Mouse (Mus musculus) adipocyte (in vitro differentiated cells): ENCODE data around the gene 2210011C24Rik.
A peak's percentile ranks its signal among the peaks of the same experiment; 100 is the strongest.
"Not testable (repeated sequence)": the region's sequence is repeated elsewhere in the genome, so short reads cannot be mapped to it uniquely, and the experiment has no call there.

Experiments
- DNase-seq: peaks from one replicate; pipeline ENCODE4 v3.0.0-alpha.2; 2016; ENCODE audit warnings: low spot score

Gene 2210011C24Rik

GRCm38 (mm10) chr8:83994030-83994429, 17.9 kb downstream of the 2210011C24Rik start:
- no peak for DNase-seq

DNA sequence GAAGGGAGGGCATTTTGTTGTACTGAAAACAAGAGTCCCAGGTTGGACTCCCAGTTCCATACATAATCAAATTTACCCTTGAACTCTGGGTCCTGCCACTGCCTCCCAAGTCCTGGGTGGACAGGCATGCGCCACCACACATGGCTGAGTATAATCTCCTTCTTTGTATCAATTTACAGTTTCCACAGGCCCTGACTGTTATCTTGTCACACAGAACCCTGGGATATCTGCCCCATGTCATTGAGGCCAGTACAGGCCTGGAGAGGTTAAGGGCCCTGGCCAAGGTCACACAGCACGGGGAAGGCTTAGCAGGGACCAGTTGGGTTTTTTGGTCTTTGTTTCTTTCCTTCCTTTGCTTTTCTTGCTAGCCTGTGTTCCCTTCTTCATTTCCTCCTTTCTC, 19.5 kb downstream of the 2210011C24Rik start:
- DNase-seq, result no peak

DNA sequence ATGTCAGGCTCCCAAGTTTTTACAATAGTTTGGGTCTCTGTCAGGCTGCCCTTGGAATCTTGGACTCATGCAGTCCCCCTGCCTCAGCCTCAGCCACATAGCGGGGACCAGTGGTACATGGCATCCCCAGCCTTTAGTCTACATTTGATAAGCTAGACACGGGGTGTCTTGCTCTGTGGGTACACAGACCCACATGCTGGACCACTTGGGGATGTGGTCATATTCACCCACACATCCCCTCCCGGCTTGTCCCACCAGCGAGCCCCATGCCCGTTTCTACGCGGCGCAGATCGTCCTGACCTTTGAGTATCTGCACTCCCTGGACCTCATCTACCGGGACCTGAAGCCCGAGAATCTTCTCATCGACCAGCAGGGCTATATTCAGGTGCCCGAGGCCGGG, 21.8 kb downstream of the 2210011C24Rik start:
- DNase-seq, result no peak

GRCm38 (mm10) chr8:83989243-83989642, 22.7 kb downstream of the 2210011C24Rik start:
- no peak for DNase-seq

DNA sequence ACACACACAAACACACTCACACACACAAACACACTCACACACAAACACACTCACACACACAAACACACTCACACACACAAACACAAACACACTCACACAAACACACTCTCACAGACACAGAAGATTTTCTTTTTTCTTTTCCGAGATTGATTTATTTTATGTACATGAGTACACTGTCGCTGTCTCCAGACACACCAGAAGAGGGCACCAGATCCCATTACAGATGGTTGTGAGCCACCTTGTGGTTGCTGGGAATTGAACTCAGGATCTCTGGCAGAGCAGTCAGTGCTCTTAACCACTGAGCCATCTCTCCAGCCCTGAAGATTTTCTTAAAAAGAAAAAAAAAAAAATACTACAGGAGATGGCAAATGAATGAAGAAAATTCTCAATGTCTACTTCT, 28.7 kb downstream of the 2210011C24Rik start:
- not testable (repeated sequence) for DNase-seq

DNA sequence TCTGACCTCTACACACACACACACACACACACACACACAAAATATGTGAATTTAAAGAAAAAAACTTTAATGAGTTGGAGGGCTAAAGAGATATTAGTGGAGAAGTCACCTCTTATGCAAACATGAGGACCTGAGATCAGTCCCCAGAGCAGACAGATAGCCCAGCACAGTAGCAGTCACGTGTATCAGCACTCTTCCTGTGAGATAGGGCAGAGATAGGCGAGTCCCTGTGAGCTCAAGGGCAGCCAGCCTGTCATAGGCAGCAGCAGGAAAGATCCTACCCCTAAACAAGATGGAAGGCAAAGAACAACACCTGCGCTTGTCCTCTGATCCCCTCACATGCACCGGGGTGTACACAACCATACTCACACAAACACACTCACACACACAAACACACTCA, 29.5 kb downstream of the 2210011C24Rik start:
- DNase-seq, result no peak

- DNase-seq, result no peak
Observed at GRCm38 (mm10) chr8:83981533-83981932, 30.4 kb downstream of the 2210011C24Rik start.

DNA sequence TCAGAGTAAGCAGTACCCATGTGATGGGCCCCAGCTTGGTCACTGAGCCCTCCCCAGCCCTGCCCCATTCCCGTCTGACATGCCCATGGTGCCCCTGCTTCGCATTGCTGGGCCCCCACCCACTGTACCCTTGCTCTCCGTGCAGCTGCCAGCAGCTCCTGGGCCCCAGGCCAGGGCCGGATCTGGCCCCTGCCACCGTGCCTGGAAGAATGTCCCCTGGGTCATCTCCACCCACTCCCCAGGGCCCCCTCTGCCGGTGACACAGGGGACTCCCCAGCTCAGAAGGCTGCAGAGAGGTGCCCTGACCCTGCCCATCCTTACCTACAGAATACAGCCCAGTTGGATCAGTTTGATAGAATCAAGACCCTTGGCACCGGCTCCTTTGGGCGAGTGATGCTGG, 31.1 kb downstream of the 2210011C24Rik start:
- no peak for DNase-seq

GRCm38 (mm10) chr8:83980250-83980649, 31.7 kb downstream of the 2210011C24Rik start:
- DNase-seq, result no peak

GRCm38 (mm10) chr8:83978200-83978599, 33.8 kb downstream of the 2210011C24Rik start:
- DNase-seq, result no peak

- DNase-seq, result no peak
Observed at GRCm38 (mm10) chr8:83977646-83978045, 34.3 kb downstream of the 2210011C24Rik start.

DNA sequence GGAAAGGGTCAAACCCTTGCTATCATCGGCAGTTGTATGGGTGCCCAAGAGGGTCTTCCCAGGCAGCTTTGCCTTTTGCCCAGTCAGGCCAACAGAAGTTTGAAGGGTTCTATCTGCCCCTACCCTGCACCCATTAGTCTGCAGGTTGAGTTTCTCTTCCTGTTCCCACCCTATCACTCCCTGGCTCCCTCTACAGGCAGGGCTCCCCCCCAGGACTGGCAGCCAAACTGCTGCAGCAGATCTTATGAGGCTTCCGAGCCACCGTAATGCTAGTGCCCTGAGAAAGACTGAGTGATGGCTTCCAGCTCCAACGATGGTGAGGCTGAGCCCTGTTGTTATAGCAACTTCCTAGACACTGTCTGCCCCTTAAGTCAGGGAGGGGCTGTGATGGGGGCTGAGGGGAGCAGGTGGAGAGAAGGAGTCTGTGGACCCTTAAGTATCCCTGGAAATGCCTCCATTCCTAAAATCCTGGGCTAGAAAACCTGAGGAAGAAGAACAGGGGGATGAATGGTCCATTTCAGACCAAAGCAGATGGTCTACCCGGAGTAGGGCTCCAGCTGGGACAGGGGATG, 35.1 kb downstream of the 2210011C24Rik start:
- DNase-seq, result no peak

DNA sequence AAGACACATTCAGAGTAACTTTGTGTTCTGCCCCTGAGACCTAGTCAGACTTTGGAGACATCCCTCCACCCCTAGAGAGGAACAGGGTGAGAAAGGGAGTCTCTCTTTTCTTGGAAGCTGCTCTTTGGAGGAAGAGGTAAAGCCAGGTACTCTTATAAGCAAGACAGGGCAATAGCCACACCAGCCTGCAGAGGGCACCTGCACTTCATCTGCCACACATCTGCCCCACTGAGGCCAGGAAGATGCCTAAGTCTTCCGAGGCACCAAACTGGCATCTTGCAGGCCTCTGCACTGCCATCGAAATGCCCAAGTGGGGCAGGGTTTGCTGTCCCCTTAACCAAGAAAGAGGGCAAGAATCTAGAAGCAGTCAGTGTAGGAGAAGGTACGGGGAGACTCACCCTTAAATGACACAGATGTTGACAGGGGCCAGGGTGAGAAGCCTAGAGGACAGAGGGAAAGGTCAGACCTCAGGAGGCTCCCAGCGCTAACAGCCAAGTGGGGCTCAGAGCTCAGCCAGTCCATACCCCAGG, 35.8 kb downstream of the 2210011C24Rik start:
- no peak for DNase-seq

- no peak for DNase-seq
Observed at GRCm38 (mm10) chr8:83974521-83974920, 37.5 kb downstream of the 2210011C24Rik start.

- peak; percentile 54 for DNase-seq
Observed at GRCm38 (mm10) chr8:83973161-83974031, 38.6 kb downstream of the 2210011C24Rik start.

DNA sequence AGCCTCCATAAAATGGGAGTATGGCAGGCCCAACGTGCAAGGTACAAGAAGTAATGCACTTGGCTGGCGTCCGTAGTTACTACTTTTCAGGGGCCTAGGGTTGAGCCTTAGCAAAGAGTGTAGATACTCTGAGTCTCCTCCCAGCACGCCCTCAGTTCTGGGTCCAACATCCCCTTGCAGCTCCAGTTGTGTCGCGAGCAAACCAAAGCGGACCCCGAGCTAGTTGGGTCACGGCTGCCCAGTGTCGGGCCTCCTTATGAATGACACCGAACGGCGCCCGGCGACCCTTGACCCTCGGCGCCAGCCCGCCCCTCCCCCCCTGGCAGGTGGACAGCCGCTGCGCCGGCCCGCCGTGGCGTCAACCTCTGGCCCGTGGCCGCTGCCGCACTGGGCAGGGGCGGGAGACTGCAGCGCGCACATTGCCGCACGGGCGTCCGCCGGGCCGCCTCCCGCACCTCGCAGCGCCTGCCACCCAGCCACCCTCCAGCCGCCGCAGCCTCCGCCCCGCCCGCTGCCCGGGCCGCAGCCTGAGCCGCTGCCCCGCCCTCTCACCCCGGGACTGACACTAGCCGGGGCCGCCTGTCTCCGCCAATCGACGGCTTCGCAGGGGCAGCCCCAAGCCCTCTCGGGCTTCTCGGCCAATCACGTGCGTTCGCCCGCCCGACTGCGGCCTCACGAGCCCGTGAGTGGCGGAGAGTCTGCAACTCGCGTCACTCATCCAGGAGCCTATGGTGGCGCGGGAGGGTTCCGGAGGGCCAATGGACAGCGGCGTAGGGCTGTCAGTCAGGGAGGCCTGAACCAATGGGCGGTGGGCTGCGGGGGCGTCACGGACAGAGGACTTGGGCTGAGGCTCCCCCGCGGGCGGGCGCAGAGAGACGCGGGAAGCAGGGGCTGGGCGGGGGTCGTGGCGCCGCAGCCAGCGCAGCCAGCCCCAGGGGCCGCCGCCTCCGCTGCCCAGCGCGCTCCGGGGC, 39.5 kb downstream of the 2210011C24Rik start, which contains the start of gene Prkaca:
TSS of gene Prkaca (plus strand) at position 844 of the 971 bp plus-strand sequence.
- DNase-seq, result peak; percentile 99

GRCm38 (mm10) chr8:83971661-83972060, 40.3 kb downstream of the 2210011C24Rik start:
- no peak for DNase-seq

DNA sequence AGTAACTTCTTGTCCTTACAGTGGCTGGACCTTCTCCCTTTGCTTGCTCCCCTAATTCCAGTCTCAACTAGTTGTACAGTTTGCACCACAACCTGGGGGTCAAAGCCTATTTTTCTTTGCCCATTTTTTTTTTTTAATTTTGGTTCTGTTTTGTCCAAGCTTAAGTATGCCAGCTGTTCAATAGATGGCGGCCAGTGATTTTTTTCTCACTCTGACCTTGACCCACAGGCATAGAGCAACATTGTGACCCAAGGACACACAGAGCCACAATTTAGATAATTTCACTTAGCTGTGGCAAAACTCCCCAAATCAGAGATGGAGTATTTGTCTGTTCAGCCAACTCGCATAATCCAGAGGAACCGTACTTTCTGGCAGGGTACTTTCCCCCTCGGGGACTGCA, 40.9 kb downstream of the 2210011C24Rik start:
- DNase-seq, result no peak

DNA sequence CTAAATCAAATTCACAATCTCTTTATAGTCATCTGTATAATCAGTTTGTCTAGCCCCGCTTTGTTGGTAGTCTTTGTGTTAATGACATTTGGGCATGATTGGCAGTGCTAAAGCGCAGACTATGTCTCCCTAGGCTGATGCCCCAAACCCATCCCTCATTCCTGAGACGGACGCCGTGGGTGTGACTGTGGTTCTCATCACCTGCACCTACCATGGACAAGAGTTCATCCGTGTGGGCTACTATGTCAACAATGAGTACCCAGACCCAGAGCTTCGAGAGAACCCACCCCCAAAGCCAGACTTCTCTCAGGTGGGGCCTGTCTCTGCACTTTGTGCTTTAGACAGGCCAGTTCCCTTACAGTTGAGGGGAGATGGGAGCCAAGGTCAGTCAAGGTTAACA, 44.3 kb downstream of the 2210011C24Rik start:
- no peak for DNase-seq

- DNase-seq, result peak; percentile 100
Observed at GRCm38 (mm10) chr8:83964015-83964765, 47.8 kb downstream of the 2210011C24Rik start.
